Mouse (Mus musculus) neural tube, embryonic 10.5 days (tissue): ENCODE measurements at regions not wholly inside any gene's neighbourhood (a gene's known extent, or its start where the extent isn't known, plus 50 kb on each side); places are given as distances from the start of the nearest gene placed in this dataset.

Experiments used
- DNase-seq: peaks from one replicate; pipeline ENCODE4 v3.0.0-alpha.2; 2017; ENCODE audit warnings: low spot score; ENCODE audit errors: extremely low spot score

DNA sequence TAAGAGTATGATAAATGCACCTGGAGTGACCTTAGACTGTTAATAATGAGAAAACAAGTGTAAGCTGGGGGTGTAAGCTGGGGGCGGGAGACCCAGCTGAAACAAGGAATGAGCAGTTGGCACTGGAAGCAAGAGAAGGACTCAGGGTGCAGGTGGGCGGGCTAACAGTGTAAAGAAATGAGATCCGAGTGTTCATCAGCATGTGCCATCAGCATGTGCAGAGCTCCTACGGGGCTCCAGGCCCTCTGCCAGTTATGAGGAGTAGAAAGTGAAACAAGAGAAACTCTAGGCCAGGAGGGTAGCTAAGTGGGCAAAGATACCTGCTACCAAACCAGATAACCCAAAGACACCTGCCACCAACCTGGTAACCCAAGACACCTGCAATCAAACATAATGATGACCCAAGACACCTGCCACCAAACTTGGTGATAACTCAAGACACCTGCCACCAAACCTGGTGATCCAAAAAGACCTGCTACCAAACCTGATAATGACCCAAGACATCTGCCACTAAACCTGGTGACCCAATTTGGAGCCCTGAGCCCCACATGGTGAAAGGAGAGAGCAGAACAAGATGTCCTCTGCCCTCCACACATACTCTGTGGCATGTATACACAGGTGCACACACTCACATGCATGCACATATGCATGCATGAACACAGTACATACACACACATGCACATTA lies 120.1 kb upstream of the Ctnnb1 start:
- no peak for DNase-seq

DNA sequence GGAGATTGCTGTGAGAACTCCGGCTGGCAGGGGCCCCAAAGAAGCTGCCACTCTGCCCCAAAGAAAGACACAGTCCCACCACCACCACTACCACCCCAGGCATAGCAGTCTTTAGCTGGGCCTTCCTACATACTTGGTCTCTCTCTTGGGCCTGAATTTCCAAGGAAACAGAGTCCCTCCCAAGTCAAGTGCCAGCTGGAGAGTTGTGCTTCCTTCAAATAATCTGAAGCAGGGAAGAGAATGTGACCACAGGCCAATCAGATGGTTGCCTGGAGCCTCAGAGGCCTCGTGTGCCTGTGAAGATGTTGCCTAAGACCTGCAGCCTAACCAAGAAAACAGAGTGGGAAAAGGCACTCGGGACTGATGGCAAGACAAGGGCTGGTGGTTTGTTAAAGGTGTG lies 117.5 kb upstream of the Ctnnb1 start:
- DNase-seq = no peak

DNA sequence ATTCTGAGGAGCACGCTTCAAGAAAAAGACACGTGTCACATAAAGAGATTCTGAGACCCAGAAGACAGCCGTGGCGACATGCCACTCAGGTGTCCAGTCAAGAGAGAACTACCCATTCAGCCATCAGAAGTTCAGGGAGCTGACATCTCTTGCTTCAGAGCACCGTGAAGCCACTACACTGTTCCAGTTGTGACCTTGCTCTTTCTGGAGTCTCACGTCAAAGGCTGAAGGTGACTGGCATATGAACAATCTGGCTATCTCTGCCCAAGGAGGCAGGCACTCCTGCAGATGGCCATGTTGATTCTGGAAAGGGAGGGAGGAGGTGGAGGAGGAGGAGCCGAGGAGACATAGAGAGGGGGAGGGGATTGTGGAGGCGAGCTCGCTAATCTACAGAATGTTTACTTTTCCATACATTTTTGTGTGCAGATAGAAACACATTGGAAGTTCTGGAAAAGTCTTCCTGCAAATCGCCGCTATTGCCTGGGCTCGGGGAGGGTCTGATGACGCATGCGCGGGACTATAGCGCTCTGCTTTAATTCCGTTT lies 116.3 kb upstream of the Ctnnb1 start:
- DNase-seq = no peak

DNA sequence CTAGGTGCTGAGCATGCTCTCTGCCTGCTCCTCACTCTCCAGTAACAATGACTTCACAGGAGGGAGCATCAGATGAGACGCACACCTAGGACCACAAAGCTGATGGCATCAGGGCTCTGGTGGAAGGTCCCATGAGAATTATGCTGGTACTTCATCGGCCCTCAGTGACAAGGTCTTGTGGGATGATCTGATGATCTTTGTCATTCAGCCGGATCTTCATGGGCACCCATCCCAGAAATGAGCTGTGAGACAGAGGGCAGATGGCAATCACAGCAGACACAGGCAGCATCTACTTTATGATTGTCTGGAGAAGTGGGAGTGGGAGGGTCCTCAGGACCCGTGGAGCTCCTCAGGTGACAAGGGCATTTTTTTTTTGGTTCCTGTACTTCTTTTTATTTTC lies 114.7 kb upstream of the Ctnnb1 start:
- DNase-seq = no peak

DNA sequence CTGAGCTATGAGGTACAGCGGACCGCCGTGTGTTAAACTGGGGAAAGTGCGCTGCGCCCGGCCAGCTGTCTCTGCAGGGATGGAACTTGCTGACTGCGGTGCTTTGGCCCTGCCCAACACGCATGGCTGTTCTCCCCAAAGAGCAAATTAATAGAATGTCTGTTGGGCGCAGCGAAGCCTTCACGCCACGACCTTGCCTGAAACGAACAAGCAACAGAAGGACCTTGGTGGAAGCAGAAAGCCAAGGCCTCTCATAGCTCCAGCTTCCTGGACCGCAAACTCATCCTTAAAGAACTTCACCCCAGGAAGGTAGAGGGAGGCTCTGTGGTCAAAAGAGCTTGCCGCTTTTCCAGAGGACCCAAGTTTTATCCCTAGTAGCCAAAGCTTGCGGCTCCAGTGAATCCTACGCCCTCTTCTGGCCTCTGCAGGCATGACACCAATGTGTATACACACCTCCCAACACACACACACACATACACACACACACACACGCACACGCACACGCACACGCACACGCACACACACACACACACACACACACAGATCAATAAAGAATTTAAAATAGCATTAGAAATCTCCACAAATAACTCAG lies 110.2 kb upstream of the Ctnnb1 start:
- no peak for DNase-seq

DNA sequence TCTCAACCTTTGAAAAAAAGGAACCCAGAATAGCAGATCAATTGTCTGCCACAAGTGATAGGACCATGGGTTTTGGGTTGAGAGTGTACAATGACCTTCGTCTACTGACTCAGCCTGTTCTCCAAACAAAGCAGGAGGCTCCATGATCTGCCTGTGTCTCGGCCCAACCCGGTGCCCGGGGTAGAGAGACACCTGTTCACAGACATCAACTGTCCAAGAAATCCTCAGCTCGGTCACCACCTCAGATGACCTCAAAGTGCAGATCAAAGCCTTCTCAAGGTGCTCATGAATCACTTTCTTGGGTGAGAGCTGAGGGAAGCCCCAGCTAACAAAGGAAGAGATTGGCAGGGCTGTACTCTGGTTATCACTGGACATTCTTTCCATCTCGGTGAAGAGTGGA lies 108.1 kb upstream of the Ctnnb1 start:
- no peak for DNase-seq

DNA sequence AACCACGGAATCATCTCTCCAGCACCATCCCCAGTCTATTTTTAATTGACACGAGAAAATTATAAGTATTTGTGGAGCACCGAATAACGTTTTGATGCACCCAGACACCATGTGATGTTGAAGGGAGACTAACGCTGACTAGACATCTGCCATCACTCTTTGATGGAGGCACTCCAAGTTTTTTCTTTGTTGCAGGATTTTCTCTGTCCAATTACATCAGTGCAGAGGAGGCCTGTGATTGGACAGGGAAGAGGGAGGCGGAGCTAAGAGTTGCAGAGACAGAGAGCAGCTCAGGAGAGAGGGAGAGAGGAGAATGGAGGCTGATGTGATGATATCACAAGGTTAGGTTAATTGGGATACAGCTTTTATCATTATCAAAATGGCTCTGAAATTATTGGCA lies 105.6 kb upstream of the Ctnnb1 start:
- no peak for DNase-seq

DNA sequence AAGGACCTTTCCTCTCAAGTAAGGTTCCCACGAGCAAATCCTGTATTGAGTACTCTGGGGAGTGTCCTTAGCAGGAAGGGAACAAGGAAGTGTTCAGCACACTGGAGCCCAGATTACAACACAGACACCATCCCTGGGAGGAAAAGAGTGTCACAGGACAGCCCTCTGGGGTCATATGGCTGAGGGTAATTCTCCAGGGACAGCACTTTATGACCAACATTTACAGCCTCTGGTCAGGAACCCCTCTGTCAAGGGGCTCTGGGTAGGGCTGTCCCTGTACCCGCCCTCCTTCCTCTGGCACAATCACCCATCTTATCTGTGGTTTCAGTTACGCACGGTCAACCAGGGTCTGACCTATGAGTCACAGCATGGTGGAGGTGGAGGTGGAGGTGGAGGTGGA lies 102.8 kb upstream of the Ctnnb1 start:
- no peak for DNase-seq

DNA sequence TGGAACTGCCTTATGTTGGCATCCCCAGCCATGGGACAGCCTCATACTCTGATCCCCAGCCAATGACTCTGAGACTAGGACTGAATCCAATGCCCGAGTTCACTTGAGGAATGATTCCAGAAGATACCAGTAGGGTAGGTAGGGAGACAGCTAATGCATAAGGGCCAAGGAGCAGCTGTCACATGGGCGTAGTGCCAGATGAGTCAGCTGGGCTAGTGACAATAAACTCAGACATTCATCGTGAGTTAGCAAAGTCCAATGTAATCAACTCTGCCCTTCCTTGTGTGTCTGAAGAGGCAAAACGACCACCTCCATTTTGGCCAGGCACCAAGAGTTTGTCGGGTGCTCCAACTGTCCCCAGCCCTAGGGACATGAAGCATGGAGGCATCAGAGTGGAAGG lies 98.5 kb upstream of the Ctnnb1 start:
- no peak for DNase-seq

DNA sequence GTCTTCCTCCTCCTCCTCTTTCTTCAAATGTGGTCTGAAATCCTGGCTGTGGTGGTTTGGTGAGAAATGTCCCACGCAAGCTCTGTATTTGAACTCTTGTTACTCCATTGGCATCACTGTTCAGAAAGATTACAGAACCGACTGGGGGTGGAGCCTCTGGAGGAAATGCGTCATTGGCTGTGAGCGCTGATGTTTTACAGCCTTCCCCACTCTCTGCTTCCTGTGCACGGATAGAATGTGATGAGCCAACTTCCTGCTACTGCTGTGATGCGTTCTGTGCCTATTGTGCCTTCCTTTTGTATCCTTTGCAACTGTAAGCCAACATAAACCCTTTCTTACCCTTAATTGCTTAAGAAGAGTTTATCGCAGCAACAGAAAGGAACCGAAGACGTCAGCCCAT lies 94.8 kb upstream of the Ctnnb1 start:
- no peak for DNase-seq

DNA sequence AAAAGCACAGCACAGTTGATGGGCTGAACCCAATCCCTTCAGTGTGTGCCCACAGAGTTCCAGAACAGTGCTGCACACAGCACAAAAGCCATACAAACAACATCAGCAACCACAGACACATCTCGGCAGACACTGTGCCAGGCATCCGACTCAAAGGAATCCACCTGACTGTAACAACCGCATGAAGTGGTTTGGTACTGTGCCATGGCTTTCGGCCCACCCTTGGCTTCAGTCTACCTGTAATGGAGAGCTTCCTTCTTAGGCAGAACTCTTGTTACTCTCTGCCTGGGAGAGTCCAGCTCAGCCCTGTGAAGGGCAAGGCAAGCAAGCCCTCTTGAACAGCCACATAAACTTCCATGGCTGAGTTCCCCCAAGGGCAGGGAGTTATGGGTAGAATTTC lies 93.4 kb upstream of the Ctnnb1 start:
- DNase-seq = no peak

DNA sequence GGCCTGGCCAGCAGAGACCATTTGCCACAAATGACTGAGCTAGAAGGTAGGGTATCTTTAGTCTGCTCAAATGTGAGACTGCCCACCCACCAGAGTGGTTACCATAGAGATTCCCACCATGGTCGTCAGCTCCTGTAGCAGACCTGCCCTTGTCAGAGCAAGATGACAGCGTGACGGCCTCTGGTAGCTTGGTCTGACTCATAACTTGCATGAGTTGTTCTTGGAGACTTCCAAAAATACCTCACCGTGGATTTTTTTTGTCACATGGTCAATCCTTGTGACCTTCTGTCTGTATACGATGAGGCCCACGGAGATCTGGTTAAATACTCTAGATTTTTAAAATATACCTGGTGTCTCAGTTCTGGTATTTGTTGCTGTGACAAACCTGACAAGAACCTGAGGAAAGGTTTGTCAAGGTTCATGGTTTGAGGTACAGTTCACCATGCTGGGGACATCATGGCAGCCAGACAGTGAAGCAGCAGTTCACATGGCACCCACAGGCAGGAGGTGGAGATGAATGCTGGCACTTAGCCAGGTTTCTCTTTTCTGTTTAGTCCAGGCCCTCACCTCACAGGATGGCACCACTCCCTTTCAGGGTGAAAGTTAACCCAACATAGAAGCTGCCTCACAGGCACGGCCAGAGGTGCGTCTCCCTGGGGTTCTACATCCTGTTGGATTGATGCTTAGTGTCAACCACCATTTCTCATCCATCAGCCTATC lies 91.4 kb upstream of the Ctnnb1 start:
- DNase-seq = no peak

DNA sequence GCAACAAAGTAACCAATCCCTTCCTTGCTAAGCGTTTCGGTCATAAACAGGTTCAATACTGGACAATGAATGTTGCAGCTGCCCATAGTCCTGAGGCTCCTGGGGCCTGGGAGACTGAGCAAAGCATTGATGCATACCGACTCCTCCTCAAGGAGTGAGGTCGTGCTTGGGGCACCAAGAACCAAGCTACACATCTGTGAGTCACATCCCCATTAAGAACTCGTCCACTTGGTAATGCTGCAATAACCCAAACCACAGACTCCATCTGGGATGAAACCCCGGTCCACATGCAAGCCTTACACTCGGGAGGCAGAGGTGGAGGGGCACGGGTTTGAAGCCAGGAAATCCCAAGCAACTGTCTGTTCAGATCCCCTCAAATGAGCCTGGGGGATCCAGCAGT lies 85.3 kb upstream of the Ctnnb1 start:
- DNase-seq = no peak

DNA sequence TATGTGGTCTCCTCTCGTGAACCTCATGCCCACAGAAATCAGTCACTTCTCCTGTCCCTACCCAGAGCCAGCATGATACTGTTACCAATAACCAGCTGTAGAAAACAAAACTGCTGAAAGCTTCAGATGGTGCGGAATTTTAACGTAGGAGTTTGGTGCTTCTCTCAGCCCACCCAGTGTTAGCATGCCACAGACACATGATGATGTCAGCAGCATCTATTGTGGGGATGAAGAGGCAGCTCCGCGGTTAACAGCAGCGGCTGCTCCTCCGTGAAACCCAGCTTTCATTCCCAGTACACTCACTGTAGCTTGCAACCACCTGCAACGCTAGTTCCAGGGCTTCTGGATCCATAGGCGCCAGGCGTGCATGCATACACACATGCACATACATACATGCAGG lies 83.5 kb upstream of the Ctnnb1 start:
- no peak for DNase-seq

DNA sequence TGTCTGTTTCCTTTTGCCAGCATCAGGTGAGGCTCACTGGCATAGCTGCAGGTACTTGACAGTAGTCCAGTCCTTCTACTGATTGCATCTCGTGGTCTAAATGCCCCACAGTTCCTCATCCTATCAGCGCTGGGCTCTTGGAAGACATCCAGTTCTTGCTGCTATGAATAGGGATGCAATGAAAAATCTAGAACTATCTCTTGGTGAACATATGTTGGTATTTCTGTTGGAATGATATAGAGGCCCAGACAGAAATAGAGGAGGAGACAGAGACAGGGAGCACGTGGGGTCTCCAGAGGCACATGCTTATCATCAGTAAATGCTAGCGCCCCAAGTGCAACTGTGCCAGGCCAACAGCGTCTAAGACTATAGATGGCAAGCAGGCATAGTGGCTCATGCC lies 81.4 kb upstream of the Ctnnb1 start:
- no peak for DNase-seq

DNA sequence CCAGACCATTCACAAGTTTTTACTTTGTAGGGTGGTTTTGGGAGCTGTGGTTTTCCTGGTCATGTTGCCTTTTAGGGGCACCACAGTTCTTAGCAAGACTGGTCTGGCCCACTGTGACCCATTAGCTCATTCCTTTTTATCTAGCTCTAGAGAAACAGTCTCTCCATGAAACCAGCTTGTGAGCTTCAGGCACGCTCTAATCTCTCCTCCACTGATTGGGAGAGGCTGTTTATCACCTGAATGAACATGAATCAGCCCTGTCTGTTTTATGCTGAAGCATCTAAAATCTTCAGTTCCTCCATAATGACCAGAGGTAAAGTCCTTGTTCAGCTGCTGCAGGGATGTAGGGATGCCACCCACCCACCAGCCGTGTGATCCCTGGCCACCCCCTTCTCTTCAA lies 80.1 kb upstream of the Ctnnb1 start:
- DNase-seq = no peak

DNA sequence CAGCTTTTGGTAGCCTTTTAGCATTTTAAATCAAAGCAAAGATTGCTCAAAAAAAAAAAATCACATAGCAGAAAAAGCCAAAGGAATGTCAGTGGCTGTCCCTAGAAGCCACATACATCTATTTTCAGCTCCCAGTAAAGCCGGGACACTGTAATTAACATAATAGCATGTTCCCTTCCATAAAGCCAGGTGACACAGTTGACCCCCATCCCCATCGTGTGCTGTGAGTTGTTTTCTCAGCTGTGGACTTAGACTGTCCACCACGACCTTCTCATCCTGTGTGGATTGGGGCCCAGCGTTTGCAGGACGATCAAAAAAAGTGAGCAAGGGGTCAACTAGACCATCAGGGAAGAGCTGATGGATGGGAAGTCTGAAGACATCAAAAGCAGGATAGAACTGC lies 78.9 kb upstream of the Ctnnb1 start:
- no peak for DNase-seq

DNA sequence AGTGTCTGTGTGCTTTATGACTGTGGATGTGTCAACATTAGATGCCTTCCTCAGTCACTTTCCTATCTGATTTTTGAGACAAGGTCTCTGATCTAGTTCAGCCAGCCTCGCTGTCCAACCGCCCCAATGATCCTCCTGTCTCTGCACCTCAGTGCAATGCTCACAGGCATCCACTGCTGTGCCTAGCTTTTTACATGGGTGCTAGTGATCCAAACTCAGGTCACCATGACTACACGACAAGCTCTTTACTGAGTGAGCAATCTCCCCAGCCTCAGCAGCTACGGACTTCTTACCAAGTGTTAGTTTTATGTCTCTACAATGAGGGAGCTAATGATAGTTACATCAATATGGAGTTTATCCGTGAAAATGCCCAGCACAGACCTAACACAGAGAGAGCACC lies 77.1 kb upstream of the Ctnnb1 start:
- no peak for DNase-seq

DNA sequence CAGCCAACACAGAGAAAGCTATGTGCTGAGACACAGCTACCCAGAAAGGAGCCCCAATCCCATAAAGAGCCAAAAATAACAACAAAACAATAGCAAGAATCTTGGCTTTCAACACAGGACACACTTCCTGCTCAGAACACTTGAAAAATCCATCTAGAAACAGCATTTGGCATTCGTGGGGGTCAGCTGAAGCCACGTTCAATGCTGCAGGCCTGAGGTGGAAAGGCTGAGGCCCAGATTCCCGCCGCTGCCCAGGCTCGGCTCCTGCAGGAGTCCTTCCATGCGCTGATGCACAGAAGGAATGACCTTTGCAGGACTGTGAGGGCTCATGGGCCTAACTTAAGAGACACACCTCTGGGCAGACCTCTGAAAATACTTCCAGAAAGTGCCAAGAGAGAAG lies 76.4 kb upstream of the Ctnnb1 start:
- no peak for DNase-seq

DNA sequence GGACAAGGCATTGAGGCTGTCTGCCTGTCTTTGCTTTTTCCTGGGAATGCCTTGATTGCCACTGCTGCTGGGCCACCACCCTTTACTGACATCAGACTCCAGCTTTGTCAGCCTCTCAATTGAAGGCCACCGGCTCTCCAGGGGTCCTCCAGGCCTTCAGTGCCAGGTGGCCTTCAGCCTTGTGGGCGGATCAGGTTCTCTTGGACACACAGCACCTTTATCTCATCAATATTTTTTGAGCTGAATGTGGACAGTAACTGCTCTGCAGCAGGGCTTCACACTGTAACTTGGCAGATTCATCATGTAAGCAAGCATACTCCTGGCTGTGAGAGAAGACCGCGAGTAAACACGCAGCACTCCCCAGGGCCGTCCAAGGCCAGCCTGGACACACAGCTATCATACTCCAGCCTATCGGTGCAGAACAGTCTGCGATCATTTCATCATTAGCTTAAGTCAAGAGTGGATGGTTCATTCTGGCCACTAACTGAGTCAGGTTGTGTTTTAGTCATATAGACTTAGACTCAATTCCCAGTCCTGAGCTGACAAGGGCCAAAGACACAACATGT lies 75.9 kb upstream of the Ctnnb1 start:
- DNase-seq = no peak

DNA sequence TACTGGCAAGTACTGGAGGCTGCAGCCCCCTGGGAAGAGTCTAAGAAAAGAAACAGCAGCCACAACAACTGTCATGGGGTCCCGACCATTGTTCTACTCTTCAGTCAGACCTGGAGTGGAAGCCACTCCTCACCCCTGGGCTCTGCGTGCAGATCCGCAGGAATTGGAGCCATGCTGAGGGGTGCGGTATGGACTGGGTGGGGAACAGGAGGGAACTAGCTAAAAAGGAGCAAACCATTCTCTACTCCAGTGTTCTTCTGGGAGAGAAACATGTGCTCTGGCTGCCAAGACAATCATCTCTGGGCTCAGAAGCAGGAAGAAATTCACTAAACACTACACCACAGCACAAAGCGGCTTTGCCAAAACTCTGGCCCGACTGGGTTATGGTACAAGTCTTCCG lies 74.7 kb upstream of the Ctnnb1 start:
- DNase-seq = no peak

DNA sequence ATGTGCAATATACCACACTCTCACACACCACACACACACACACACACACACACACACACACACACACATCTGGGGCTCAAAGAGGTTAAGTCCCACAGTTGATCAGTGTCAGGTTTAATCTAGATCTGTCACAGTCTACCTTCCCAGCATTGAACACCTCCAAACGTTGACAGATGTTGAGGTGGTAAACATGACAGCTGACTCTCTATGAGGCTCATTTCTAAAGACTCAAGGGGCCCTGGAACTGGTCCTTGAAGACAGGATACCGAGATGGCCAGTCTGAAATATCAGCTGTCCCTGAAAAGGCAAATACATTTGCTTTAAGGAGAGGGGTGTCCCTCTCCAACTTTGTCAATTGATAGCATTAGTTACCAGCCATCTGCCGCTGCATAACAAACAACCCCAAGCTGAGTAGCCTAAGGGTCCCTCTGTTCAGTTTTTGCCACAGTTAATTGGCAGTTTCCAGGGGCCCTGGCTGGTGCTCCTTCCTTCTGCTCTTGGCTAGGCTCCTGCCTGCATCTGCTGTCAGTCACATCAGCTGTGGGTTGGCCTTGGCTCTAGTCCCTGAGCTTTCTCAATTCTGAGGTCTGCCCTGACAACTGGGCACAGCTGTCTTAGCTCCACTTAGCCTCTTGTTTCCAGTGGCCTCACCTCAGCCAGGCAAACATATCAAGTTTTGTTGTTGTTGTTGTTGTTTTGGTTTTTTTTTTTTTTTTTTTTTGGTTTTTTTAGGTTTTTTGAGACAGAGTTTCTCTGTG lies 73.5 kb upstream of the Ctnnb1 start:
- DNase-seq = no peak
